Mouse (Mus musculus) CH12.LX (cell line): Measurements from ENCODE around the gene Tmem259. TPM values are rescaled to one million over a fixed set of nuclear protein-coding genes. Genes with fewer than 3 reads are reported as not detected.

Source experiments
- DNase-seq: peaks from one replicate; pipeline ENCODE4 v3.0.0-alpha.2; 2013; ENCODE audit errors: extremely low read depth
- H3K27ac ChIP-seq: 2 replicates; pipeline ENCODE4 v1.5.1; 2012; ENCODE audit warnings: low read depth, mild to moderate bottlenecking, control low read depth, moderate library complexity; ENCODE audit not compliant: insufficient read depth
- H3K27me3 ChIP-seq: replicated peaks from 2 replicates; pipeline ENCODE3; 2012; ENCODE audit warnings: inconsistent platforms
- H3K36me3 ChIP-seq, 2 experiments: replicated peaks in 1 of 2; 2 replicates each; pipeline versions ENCODE3 to v1.6.1; 2012; ENCODE audit warnings: inconsistent platforms in 1 of 2, low read length in 1 of 2, mild to moderate bottlenecking in 1 of 2, mixed read lengths in 1 of 2, moderate library complexity in 1 of 2; ENCODE audit not compliant: control insufficient read depth in 1 of 2, insufficient read depth in 1 of 2
- H3K4me1 ChIP-seq, 2 experiments: 2 replicates each; pipeline ENCODE4 v1.6.1; 2012; ENCODE audit warnings: inconsistent platforms in 1 of 2, moderate library complexity in 1 of 2; ENCODE audit not compliant: insufficient read depth in 2 of 2, control insufficient read depth in 1 of 2
- H3K4me2 ChIP-seq: 2 replicates; pipeline ENCODE4 v1.6.1; 2012; ENCODE audit warnings: low read depth, mild to moderate bottlenecking, control low read depth; ENCODE audit not compliant: poor library complexity, insufficient read depth, severe bottlenecking
- H3K4me3 ChIP-seq, 3 experiments: fragments of 150-350 bp in 1 of 3; sonication (generic) in 1 of 3; replicated peaks in 1 of 3; 2 replicates each; pipeline versions ENCODE3 to v1.5.1; 2011 to 2012; ENCODE audit warnings: low read depth in 2 of 3, low read length in 2 of 3, mild to moderate bottlenecking in 2 of 3, moderate library complexity in 2 of 3, control low read depth in 1 of 3, improper control_type of control experiment in 1 of 3, inconsistent platforms in 1 of 3, mixed read lengths in 1 of 3; ENCODE audit not compliant: poor library complexity in 1 of 3
- H3K79me2 ChIP-seq: replicated peaks from 2 replicates; pipeline ENCODE4 v1.6.1; 2012; ENCODE audit warnings: mild to moderate bottlenecking, moderate library complexity; ENCODE audit not compliant: control insufficient read depth, poor library complexity, insufficient read depth, severe bottlenecking; ENCODE audit errors: extremely low read depth
- H3K9ac ChIP-seq: 2 replicates; pipeline ENCODE4 v1.6.1; 2012; ENCODE audit warnings: low read depth, mild to moderate bottlenecking, control low read depth, moderate library complexity; ENCODE audit not compliant: insufficient read depth
- H3K9me3 ChIP-seq: replicated peaks from 2 replicates; pipeline ENCODE3; 2012; ENCODE audit warnings: low read length, inconsistent platforms, mixed read lengths
- CHD1 ChIP-seq: IDR thresholded peaks from 2 replicates; pipeline ENCODE4 v1.6.1; 2012; ENCODE audit warnings: low read depth, low read length, improper control_type of control experiment, inconsistent platforms
- CHD2 ChIP-seq: IDR thresholded peaks from 2 replicates; pipeline ENCODE4 v1.6.1; 2011; ENCODE audit warnings: low read length, improper control_type of control experiment
- CTCF ChIP-seq, 2 experiments: IDR thresholded peaks in 1 of 2; conservative IDR thresholded peaks in 1 of 2; 2 replicates each; pipeline ENCODE4 v1.5.1; 2011 to 2012; ENCODE audit warnings: low read depth in 2 of 2, low read length in 2 of 2, improper control_type of control experiment in 1 of 2, inconsistent platforms in 1 of 2, mild to moderate bottlenecking in 1 of 2, moderate library complexity in 1 of 2
- E2F4 ChIP-seq: IDR thresholded peaks from 2 replicates; pipeline ENCODE4 v1.6.1; 2011; ENCODE audit warnings: low read depth, low read length, improper control_type of control experiment; ENCODE audit not compliant: insufficient replicate concordance
- EP300 ChIP-seq: IDR thresholded peaks from 2 replicates; pipeline ENCODE4 v1.6.1; 2011; ENCODE audit warnings: low read length, improper control_type of control experiment
- ETS1 ChIP-seq: conservative IDR thresholded peaks from 2 replicates; pipeline ENCODE4 v1.6.1; 2012; ENCODE audit warnings: low read depth, mild to moderate bottlenecking, inconsistent platforms, low read length, improper control_type of control experiment, moderate library complexity
- GABPA ChIP-seq: IDR thresholded peaks from 2 replicates; pipeline ENCODE4 v1.6.1; 2012; ENCODE audit warnings: low read depth, low read length, improper control_type of control experiment, inconsistent platforms; ENCODE audit not compliant: insufficient replicate concordance
- HCFC1 ChIP-seq: IDR thresholded peaks from 2 replicates; pipeline ENCODE4 v1.6.1; 2012; ENCODE audit warnings: low read depth, mild to moderate bottlenecking, inconsistent platforms, low read length, improper control_type of control experiment
- IRF4 ChIP-seq: IDR thresholded peaks from 2 replicates; pipeline ENCODE4 v1.6.1; 2014; ENCODE audit warnings: low read depth, mild to moderate bottlenecking, inconsistent platforms, low read length, improper control_type of control experiment
- MAZ ChIP-seq: IDR thresholded peaks from 2 replicates; pipeline ENCODE4 v1.6.1; 2012; ENCODE audit warnings: low read depth, mild to moderate bottlenecking, inconsistent platforms, low read length, improper control_type of control experiment, moderate library complexity
- POLR2AphosphoS2 ChIP-seq: IDR thresholded peaks from 2 replicates; pipeline ENCODE4 v1.6.1; 2011; ENCODE audit warnings: low read depth, low read length, improper control_type of control experiment
- RAD21 ChIP-seq: IDR thresholded peaks from 2 replicates; pipeline ENCODE4 v1.6.1; 2011; ENCODE audit warnings: low read depth, mild to moderate bottlenecking, low read length, improper control_type of control experiment, moderate library complexity
- RCOR1 ChIP-seq: conservative IDR thresholded peaks from 2 replicates; pipeline ENCODE4 v1.6.1; 2012; ENCODE audit warnings: low read depth, mild to moderate bottlenecking, inconsistent platforms, low read length, improper control_type of control experiment
- SIN3A ChIP-seq: IDR thresholded peaks from 2 replicates; pipeline ENCODE4 v1.6.1; 2012; ENCODE audit warnings: low read length, improper control_type of control experiment, inconsistent platforms
- TBP ChIP-seq: conservative IDR thresholded peaks from 2 replicates; pipeline ENCODE4 v1.6.1; 2011; ENCODE audit warnings: low read depth, low read length, improper control_type of control experiment
- USF2 ChIP-seq: conservative IDR thresholded peaks from 2 replicates; pipeline ENCODE4 v1.6.1; 2011; ENCODE audit warnings: low read depth, low read length, improper control_type of control experiment
- ZKSCAN1 ChIP-seq: IDR thresholded peaks from 2 replicates; pipeline ENCODE4 v1.6.1; 2012; ENCODE audit warnings: low read depth, inconsistent platforms, low read length, improper control_type of control experiment, borderline replicate concordance
- ZMIZ1 ChIP-seq: IDR thresholded peaks from 2 replicates; pipeline ENCODE4 v1.6.1; 2012; ENCODE audit warnings: low read depth, mild to moderate bottlenecking, inconsistent platforms, low read length, improper control_type of control experiment
- dilution Hi-C: fragments of 300-500 bp; cut with MboI; formaldehyde crosslinking; loops from 2 replicates; pipeline ENCODE4 v1.14.3; 2020; ENCODE audit warnings: low sequenced_read_pairs; ENCODE audit not compliant: extremely low pct_unique_long_range_greater_than_20kb, extremely low pct_ligation_motif_present
- in situ Hi-C: fragments of 300-500 bp; cut with MboI; formaldehyde crosslinking; loops from 3 replicates; pipeline ENCODE4 v1.14.3; 2019; ENCODE audit warnings: low sequenced_read_pairs, low pct_ligation_motif_present, low pct_unique_long_range_greater_than_20kb, mixed read lengths
- polyA plus RNA-seq: library from polyadenylated mRNA; unstranded; fragments of >175 nt; gene quantifications from 2 replicates; pipeline ENCODE4 v1.2.1, GENCODE M21; 2012; ENCODE audit warnings: low read depth; ENCODE audit not compliant: insufficient read length
- total RNA-seq, 2 experiments: library from RNA; depleted of rRNA; stranded (reverse); fragments of 300-350 nt in 1 of 2; fragments of >200 nt in 1 of 2; gene quantifications; 2 replicates each; pipeline ENCODE4 v1.2.3; 2012 to 2014

Gene Tmem259
- total and polyA plus RNA-seq, 3 experiments: 50.1 to 84.2 (median 71.7) TPM

DNA sequence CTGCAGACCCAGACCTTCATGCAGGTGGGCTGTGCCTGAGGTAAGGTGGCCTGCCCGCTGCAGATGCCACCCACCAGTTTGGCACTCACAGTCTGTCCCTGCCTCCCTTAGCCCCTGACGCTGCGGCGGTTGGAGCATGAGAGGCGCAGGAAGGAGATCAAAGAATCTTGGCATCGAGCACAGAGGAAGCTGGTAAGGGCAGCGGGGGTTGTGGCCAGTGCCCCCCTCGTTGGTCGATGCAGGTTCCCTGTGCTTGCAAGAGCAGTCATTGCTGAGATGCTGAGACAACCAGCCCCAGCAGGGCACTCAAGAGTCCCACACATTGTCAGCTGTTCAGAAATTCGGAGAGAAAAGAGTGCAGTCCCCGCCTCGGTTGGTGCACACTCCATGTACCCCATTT lies 38.0 kb upstream of the Tmem259 start:
- H3K79me2 ChIP-seq: peaks cover 4% of the 10 kb centered on the region
- TF ChIP-seq TBP: no peak
- TF ChIP-seq POLR2AphosphoS2: no peak
- no peak for TF ChIP-seq SIN3A
- TF ChIP-seq EP300: no peak
- no peak for TF ChIP-seq USF2
- no peak for TF ChIP-seq ZMIZ1
- TF ChIP-seq, all 38 proteins: peak for 0
- H3K27ac ChIP-seq: no peak overlapping the region
- H3K36me3 ChIP-seq: peaks cover 45 to 75% of the 10 kb centered on the region in 2 experiments
- no peaks in the 10 kb centered on the region for H3K27me3 ChIP-seq
- no peak overlapping the region for H3K4me2 ChIP-seq
- no peak overlapping the region for H3K9ac ChIP-seq
- peaks cover 34 to 50% of the 10 kb centered on the region in 2 experiments for H3K4me1 ChIP-seq
- H3K9me3 ChIP-seq: no peaks in the 10 kb centered on the region
- no peak for DNase-seq
- H3K4me3 ChIP-seq: no peak overlapping the region
- dilution Hi-C loops (no loop called here), in situ Hi-C loops (no loop called here)

DNA sequence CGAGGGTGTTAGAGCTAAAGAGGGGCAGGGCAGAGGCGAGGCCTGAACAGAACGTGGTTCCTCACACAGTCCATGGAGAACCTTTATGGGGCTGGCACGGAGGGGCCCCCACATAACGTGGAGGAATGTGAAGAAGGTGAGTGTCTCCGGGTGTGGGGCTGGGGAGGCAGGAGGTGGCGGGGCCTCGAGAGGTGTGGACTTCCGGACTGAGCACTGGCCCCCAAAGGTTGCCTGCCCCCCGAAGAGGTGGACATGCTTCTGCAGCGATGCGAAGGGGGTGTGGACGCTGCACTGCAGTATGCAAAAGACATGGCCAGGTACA lies 37.2 kb upstream of the Tmem259 start:
- peaks cover 33 to 52% of the 10 kb centered on the region in 2 experiments for H3K4me1 ChIP-seq

GRCm38 (mm10) chr10:80020603-80021319 lies 36.6 kb upstream of the Tmem259 start:
- no peak for DNase-seq
- H3K9ac ChIP-seq: no peak overlapping the region
- dilution Hi-C loops: no loop called here
- H3K79me2 ChIP-seq: peaks cover 8% of the 10 kb centered on the region
- H3K4me2 ChIP-seq: no peak overlapping the region
- no peaks in the 10 kb centered on the region for H3K9me3 ChIP-seq
- in situ Hi-C loops: no loop called here
- peaks cover 33 to 61% of the 10 kb centered on the region in 2 experiments for H3K36me3 ChIP-seq
- TF ChIP-seq E2F4: no peak
- TF ChIP-seq RAD21: no peak
- peak in 1 of 2 experiments; percentile 9; a peak in 1 of 4 replicates for TF ChIP-seq CTCF (conservative IDR thresholded peaks at IDR 0.05 in 1 of 2, IDR thresholded peaks at IDR 0.05 in 1 of 2; ENCODE audit: low read depth in 2 of 2, low read length in 2 of 2)
- TF ChIP-seq EP300: no peak
- TF ChIP-seq ETS1: no peak
- no peak for TF ChIP-seq ZKSCAN1
- no peak overlapping the region for H3K4me3 ChIP-seq
- no peaks in the 10 kb centered on the region for H3K27me3 ChIP-seq
- peaks cover 33 to 52% of the 10 kb centered on the region in 2 experiments for H3K4me1 ChIP-seq
- no peak overlapping the region for H3K27ac ChIP-seq

More for the DNA sequence above, 37.2 kb upstream of the Tmem259 start:
- in situ Hi-C loops: no loop called here
- Histone ChIP-seq H3K4me2 (no peak overlapping the region), H3K27ac (no peak overlapping the region), H3K27me3 (no peaks in the 10 kb centered on the region), H3K9me3 (no peaks in the 10 kb centered on the region), H3K79me2 (peaks cover 8% of the 10 kb centered on the region), H3K9ac (no peak overlapping the region), H3K4me3 (no peak overlapping the region), H3K36me3 (peaks cover 36 to 66% of the 10 kb centered on the region in 2 experiments)
- TF ChIP-seq GABPA: no peak
- no peak for TF ChIP-seq CHD1
- no peak for TF ChIP-seq SIN3A
- no peak for TF ChIP-seq ZKSCAN1
- TF ChIP-seq IRF4: no peak
- TF ChIP-seq ETS1: no peak
- TF ChIP-seq RCOR1: no peak
- no peak for TF ChIP-seq CHD2
- no peak for TF ChIP-seq MAZ
- no peak for TF ChIP-seq HCFC1
- TF ChIP-seq, all 38 proteins: peak for 0
- DNase-seq: no peak
- dilution Hi-C loops: no loop called here
